Mouse (Mus musculus) embryo, embryonic 11.5 days (tissue): ENCODE measurements at regions not wholly inside any gene's neighbourhood (a gene's known extent, or its start where the extent isn't known, plus 50 kb on each side); places are given as distances from the start of the nearest gene placed in this dataset.
A peak's percentile ranks its signal among the peaks of the same experiment; 100 is the strongest.

ENCODE experiments used
- DNase-seq: peaks from one replicate; pipeline ENCODE4 v3.0.0-alpha.2; 2012; ENCODE audit warnings: low read depth, low spot score

DNA sequence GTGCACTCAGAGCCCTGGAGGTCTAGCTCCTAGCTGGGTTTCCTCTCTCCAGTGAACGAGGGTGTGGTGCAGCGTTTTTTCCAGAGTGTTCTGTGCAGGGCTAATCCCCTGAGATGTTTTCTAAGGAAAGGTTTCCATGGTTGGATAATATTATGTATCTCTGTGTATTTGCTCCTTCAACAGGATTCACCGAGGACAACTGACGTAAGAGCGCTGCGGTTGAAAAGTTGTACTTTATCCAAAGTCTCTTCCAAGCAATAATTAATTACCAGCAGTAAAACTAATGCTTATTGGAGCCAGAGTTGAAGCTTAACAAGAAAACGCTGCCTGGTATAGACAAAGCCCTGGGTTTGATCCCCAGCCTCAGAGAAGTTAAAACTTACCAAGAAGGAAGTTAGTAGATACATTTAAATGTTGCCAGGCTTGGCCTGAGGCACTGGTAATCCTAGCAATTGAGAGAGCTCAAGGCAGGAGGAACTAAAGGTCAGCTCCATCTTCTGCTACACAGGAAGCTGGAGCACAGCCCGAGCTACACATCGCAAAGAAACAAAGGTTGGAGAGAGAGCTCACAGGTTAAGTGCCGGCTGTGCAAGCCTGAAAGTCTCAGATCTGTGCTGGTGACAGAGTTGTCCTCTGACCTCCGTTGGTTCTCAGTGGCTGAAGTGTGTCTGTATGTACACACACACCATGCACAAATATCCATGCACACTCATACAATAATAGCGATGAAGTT, 51.2 kb upstream of the Rap1b start:
- no peak for DNase-seq

DNA sequence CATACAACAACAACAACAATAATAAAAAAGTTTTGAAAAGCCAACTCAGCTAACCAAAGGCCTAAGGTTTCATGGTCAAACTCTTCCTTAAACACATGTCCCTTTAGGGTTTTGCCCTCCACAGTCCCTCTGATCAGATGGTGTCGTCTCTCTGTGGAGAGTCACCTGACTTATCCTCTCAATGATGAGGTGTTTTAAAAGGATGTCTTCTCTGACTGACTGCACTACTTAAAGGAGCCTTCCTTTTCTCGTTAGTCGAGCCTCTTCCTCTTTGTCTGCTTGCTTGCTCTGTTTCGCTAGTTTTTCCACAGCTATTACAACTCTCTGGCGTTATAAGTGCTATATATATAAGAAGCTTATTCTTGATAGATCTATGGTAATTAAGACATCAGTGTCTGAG, 51.9 kb upstream of the Rap1b start:
- DNase-seq: no peak

DNA sequence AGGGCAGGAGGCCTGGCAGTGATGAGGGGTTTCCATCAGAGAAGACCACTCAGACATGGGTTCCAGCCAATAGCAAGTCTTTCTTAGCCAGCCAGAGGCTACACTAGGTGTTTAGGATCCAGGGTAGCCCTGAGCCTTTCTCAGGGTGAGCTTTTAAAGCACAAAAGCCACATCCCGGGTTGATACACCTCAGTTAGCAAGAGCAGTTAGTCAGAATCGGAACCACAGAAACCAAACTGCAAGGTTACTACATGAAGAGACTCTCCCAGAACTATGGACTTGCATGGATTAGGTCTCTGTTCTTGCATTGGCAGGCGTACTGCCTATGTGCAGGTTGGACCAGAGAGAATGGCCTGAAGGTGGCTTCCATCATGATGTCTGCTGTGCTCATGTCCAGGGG, 52.6 kb upstream of the Rap1b start:
- DNase-seq: no peak

DNA sequence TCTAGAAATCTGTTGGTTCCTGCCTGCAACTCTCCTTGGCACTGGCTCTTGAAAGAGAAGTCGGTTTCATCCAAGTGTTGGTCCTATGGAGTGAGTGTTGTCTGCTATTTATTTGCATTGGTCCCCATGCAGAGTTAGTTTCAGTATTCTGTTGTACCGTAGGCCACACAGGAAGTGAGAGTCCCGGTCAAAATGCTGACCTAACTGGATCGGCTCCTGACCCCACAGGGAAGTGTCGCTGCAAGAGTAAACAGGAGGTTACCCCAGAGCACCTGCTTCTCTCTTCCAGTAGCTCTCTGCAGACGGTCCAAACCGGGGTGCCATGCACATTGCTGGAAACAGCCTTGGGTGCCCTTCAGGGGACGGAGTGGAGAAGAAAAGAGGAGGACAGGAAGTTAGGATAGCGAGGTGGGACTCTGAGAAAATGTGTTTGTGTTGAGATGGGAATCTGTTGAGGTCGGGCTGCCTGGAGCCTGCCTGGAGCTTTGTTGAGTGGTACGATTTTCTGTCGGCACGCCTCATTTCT, 53.6 kb upstream of the Rap1b start:
- no peak for DNase-seq

DNA sequence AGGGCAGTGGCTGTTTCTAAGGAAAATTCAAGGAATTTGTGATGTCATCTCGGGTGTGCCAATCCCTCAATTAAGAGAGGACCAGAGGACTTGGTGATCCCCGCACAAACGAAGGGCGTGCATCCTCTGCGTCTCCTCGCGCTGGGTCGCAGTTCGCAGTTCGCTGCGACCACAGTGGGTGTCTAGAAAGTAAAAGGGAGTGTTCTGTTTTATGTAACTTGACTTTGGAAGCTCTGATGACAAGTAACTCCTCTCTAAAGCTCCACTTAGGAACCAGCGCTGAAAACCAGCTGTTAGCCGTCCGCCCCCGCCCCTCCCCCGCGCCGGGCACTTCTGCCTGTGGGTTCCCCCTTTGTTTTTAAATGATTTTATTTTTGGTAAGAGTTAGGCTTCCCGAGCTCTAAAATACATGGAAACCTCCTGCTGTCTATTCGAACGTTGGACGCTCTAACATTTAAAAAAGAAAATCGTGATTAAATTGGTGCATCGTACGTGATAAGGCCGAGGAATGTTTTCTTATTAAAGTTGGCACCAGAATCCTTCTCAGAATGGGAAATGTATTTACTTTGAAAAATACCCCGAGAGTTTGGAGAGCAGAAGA, 59.9 kb upstream of the Rap1b start:
- no peak for DNase-seq

DNA sequence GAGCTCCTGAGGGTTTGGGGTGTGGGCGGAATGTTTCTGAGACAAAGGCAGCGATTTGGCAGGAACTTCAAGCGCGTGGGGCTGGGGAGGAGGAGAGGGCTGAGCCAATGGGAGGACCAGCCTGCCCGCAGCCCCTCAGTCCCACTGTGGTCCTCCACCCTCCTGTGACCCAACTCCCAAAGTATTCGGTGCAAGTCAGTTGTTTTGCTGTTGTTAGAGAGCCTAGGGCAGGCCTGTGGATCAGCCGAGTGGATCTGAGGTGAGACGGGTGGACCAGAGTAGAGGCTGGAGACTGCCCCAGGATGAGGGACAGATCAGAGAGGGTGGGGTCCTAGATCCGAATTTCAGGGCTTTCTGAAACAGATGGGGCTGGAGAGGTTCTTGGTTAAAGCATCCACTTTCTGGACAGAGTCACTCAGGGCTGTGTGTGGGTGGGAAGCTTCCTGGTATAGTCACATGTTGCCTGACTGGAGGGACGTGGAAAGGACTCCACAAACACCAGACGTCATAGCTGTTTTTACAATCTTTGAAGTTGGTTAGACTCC, 60.5 kb upstream of the Rap1b start:
- peak; percentile 39 for DNase-seq

DNA sequence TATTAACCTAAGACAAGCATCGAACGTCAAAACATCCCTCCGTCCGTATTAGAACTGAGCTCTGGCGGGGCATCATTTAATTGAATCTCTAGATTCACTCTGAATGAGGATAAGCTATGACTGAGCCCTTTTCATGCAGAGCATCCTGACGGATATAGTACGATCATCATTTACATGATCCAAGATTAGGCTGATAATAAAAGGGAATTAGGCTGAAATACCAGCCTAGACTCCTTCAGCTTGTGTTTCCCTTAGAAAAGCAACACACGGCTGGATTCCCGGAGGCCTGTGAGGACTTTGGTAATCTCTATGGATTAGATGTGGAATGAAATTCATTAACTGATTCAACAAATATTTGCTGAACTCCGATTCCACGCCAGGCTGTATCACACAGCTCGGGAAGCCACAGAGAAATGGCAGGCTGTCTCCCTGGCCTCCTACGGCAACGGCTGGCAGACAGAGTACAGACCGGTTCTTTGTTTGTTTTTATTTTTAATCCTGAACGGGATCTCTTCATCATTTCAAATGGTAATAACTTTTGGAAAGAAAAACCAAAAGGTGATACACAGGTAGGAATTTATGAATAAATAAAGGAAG, 62.3 kb upstream of the Rap1b start:
- no peak for DNase-seq

DNA sequence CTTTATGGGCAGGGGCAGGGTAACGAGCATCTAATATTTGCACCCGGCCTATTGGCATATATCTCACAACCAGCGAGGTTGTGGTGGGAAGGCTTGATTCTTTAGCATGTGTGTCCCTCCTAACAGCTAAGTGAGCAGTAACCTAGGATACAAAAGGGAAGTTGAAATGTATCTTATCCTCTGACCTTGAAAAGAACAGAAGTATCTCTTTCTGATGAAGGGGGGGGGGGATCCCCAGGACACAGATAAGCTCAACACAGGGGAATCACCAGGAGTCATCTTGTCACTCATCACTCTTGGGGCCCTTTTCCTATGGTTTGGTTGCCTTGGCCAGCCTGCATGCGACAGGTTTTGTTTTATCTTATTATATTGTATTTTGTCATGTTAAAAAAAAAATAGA, 63.3 kb upstream of the Rap1b start:
- no peak for DNase-seq

DNA sequence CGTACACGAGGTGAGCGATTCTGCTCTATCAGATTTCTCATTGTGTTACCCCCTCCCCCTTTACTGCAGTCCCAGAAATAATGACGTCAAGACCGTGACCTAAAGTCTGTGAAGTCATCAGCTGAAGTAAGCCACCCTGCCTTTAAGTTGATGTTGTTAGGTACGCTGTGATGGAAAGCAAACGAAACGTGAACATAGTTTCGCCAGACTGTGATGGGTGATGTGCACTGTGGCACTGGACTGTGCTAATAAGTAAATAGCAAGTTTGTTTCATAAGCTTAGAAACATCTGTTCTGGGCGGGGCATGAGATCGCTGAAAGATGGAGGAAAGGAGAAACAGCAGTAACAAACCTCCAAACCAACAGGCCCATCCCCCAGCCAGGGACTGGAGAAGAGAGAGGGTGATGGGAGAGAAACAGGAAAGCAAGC, 64.0 kb upstream of the Rap1b start:
- DNase-seq: no peak

DNA sequence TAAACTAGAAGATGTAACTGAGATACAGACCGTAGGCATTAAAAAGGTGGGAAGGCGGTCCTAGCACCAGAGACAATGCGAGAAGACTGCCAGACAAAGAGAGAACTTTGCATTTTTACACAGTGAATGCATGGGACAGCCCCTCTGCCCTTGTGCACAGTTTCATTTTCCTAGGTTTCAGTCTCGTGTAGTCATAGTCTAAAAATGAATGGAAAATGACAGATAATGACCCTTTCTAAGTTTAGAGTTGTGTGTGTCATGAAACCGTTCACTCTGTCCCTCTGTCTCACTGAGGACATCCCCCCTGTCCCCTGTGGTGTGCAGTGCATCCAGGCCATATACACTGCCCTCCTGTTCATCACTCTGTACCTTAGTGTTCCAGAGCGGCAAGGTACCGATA, 64.6 kb upstream of the Rap1b start:
- no peak for DNase-seq

DNA sequence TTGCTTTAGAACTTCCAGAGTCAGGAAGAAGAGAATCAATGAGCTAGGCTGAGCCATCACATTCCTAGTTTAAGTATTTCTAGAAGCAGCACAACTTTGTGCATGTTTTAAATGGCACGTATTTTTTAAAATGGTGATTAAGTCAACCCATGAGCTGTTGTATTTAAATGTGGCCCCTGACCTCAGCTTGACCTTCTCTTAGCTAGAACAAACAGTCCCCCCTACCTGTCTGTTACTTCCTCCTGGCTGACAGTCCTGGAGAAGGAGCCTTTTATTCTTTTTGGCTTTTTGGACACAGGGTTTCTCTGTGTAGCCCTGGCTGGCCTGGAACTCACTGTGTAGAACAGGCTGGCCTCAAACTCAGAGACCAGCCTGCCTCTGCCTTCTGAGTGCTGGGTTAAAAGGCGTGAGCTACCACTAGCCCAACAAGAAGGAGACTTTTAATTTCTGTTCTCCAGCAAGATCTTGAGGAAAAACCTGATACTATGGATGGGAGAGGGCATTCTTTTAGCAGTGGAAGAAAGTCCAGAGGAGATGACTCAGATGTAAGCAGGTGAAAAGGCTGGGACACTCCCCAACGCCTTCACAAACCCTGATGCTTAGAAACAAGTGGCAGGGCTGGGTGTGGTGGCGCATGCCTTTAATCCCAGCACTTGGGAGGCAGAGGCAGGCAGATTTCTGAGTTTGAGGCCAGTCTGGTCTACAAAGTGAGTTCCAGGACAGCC, 69.3 kb upstream of the Rap1b start:
- no peak for DNase-seq

DNA sequence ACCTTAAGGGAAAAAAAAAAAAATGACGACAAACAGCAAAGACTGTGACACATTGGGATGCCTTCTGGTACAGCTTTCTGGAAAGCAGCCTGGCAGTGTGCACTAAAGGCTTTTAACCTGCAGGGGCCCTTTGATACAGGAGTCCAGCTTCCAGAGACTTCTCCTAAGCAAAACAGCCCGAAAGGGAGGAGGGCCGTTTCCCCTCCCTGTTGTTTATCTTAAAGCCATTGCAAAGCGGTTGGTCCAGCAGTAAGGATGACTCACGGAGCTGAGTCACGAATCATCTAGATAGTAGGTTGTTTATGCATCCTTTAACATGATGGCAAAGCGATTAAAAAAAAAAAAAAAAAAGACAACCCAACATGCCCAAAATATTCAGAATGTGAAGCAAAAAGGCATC, 70.4 kb upstream of the Rap1b start:
- no peak for DNase-seq

DNA sequence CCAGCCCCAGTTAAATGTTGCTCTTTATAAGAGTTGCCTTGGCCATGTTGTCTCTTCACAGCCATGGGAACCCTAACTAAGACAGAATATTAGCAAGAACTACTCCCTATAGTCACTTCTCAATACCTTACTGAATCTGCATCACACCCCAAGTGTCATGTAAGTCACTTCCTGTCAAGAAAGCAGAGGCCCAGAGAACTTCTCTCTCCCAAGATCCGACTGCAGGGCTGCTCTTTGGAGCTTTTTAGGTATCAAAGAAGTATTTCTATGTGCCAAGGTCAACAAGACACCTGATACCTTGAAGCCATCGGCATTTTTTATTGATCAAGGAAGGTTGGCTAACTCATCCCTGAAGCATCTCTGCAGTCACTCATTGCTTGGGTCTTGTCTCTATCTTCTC, 72.0 kb upstream of the Rap1b start:
- DNase-seq: no peak

DNA sequence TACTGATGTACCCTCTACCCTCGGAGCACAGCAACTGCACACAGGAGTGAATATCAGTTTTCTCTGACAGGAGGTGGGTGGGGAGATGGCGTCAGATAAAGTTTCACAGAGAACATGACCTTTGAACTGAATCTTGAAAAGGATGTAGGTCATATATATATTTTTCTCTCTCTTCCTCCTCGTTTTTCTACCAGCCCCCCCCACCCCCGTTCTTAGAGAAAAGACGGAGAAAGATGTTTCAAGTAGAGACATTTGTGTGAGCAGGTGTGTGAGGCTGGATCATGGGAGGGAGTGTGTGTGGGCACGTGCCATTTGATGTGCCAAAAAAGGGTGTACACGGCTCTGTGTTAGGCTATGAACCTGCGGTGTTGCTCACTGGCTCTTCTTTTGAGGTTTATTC, 72.8 kb upstream of the Rap1b start:
- no peak for DNase-seq

DNA sequence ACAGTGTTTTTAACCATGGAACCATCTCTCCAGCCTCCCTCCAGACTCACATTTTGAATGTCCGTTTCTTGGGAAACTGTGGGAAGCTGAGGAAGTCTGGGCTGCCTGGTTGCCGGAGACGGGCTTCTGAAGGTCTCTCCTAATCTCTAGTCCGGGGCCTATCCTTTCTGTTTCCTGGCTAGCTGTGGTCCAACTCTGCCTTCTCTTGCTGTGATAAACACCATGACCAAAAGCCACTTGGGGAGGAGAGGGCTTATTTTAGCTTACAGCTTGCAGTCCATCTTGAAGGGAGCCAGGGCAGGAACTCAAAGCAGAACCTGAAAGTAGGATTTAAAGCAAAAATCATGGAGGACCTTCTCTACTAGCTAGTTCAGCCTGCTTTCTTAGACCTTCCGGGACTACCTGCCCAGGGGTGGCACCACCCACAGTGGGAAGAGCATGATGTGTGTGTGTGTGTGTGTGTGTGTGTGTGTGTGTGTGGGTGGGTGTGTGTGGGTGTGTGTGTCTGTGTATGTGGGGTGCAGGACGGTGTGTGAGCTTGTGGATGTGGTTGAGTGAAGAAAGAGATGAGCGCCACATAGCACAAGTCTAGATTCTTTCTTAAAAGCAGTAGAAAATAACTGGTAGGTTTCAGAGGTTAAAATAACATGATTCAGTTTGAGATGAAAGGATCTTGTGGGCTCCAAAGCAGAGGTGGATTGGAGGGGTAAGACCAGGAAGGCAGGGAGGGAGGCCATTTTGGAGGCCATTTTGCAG, 73.5 kb upstream of the Rap1b start:
- no peak for DNase-seq

DNA sequence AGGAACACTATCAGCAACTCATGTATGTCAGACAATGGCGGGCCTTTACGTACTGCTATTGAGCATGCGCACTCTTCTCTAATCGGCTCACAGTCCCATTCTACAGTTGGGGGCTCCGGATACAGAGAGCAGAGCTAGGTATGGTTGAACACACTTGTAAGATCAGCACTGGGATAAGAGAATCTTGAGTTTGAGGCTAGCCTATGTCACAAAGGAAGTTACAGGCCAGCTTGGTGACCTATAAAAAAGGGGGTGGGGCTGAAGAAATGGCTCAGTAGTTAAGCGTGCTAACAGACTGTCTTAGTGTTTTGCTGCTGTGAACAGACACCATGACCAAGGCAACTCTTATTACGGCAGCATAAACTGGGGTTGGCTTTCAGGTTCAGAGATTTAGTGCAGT, 79.4 kb upstream of the Rap1b start:
- DNase-seq: no peak

DNA sequence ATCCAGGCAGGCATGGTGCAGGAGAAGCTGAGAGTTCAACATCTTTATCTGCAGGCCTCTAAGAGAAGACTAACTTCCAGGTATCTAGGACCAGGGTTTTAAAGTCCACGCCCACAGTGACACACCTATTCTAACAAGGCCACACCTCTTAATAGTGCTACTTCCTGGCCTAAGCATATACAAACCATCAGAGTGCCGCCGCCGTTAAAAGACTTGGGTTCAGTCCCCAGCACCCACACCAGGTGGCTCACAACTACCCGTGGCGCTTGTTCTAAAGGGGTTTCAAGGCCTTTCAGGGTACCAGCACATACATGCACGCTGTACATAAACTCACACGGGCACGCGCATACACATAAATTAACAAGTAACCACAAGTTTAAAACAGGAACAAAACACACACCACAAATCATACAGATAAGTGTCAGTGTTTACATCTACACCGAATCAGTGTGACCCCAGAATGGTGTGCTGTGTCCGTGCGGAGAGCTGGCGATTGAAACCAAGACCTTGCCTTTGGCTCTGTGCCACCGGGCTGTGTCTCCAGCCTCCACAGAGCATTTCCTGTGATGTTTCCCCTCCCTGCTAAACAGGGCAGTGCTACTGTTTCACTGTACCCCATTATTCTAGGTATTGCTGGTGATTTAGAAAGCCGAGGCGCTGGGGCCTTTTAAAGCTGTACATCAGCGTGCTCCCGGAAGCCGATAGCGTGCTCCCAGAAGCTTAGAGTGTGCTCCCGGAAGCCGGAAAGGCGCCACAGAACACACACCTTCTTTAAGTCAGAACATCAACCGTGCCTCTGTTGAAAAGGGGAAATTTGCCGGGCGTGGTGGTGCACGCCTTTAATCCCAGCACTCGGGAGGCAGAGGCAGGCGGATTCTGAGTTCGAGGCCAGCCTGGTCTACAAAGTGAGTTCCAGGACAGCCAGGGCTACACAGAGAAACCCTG, 80.0 kb upstream of the Rap1b start:
- no peak for DNase-seq

DNA sequence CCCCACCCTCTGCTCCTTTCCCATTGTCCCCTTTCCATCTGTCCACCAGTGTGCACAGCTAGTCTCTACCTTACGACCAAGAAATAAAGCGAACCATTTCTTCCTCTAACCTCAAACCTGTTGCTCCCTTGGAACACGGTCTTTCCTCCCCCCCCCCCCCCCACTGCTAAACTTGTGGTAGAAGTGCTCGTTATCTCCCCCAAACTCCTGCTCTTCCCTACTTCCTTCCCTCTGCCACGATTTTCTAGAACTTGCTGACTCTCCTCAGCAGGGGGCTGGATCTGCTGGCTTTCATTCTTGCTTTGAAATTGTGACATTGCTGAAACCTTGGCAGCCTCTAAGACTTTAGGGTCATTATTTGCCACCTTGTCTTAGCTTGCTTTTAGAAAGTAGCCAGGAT, 83.2 kb upstream of the Rap1b start:
- no peak for DNase-seq

DNA sequence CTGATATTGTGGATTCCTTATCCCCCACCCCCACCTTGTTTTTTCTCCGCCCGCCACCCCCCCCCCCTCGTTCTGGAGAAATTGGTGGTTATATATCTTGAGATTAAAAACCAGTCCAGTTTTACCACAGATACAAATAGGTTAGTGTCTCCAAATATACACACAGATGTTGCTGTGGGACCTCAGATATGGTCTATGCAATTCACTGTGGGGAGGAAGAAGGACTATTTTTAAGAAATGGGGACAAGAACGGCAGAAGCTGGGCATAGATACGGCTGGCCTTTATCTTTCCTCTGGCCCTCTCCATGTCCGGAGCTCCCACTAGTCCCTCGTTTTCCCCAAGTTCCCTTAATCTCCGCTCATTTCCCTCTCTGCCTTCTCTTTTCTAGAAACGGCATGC, 89.0 kb upstream of the Rap1b start:
- DNase-seq: no peak

DNA sequence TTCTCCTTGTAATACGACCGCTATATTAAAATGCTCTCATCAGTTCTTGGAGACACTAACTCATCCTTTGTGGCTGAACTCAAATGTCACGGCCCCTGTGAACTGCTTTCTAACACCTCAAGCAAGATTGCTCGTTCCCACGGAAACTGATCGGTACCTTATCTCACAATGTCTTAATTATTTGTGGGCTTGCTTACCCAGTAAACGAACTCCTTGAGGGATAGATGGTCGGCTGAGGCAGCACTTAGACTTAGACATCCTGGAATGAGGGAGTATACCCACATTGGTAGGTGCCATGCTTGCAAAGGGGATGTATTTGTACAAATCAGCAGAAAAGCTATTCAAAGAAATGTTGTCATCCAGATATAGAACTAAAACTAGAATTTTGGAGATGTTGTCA, 92.9 kb upstream of the Rap1b start:
- no peak for DNase-seq
